Mouse (Mus musculus) cerebellum, adult 2 months (tissue): ENCODE data around the gene Fam160b1. TPM values are rescaled to one million over a fixed set of nuclear protein-coding genes. Genes with fewer than 3 reads are reported as not detected.
A peak's percentile ranks its signal among the peaks of the same experiment; 100 is the strongest.

Source experiments
- DNase-seq, 2 experiments: peaks; one replicate each; pipeline ENCODE4 v3.0.0; 2021
- H3K27ac ChIP-seq: fragments of 200-500 bp; 2 replicates; pipeline ENCODE4 v1.5.1; 2012; ENCODE audit warnings: low read length, control low read depth, inconsistent platforms; ENCODE audit not compliant: insufficient read depth
- H3K27me3 ChIP-seq: fragments of 200-500 bp; 2 replicates; pipeline ENCODE4 v1.6.1; 2012; ENCODE audit warnings: inconsistent platforms, mild to moderate bottlenecking, low read length, moderate library complexity; ENCODE audit not compliant: control insufficient read depth, insufficient read depth
- H3K4me1 ChIP-seq: fragments of 200-500 bp; 2 replicates; pipeline ENCODE4 v1.6.1; 2011; ENCODE audit warnings: low read length; ENCODE audit not compliant: control insufficient read depth, insufficient read depth
- H3K4me3 ChIP-seq: fragments of 200-500 bp; replicated peaks from 2 replicates; pipeline ENCODE3; 2011; ENCODE audit warnings: mild to moderate bottlenecking, low read depth, low read length, control low read depth; ENCODE audit not compliant: insufficient read depth
- CTCF ChIP-seq: fragments of 200-500 bp; IDR thresholded peaks from 2 replicates; pipeline ENCODE4 v1.5.1; 2011; ENCODE audit warnings: low read depth, mild to moderate bottlenecking, control low read depth, low read length, moderate library complexity, borderline replicate concordance; ENCODE audit not compliant: insufficient read depth
- POLR2A ChIP-seq: fragments of 200-500 bp; IDR thresholded peaks from 2 replicates; pipeline ENCODE4 v1.6.1; 2011; ENCODE audit warnings: low read length, control low read depth, borderline replicate concordance; ENCODE audit not compliant: insufficient read depth
- WGBS: fragments of 180-500 bp; shearing (Covaris S2); methylation state at CpG from one replicate; pipeline ENCODE4 v1.1.7; 2018; 5-methylcytosine and 5-hydroxymethylcytosine counted together
- polyA plus RNA-seq: library from polyadenylated mRNA; depleted of rRNA; stranded (reverse); fragments of >200 nt; gene quantifications from 2 replicates; pipeline ENCODE4 v1.2.3, GENCODE M21; 2012; rRNA removed

The Fam160b1 gene
- polyA plus RNA-seq = 18.9 and 20.5 TPM in 2 replicates

DNA sequence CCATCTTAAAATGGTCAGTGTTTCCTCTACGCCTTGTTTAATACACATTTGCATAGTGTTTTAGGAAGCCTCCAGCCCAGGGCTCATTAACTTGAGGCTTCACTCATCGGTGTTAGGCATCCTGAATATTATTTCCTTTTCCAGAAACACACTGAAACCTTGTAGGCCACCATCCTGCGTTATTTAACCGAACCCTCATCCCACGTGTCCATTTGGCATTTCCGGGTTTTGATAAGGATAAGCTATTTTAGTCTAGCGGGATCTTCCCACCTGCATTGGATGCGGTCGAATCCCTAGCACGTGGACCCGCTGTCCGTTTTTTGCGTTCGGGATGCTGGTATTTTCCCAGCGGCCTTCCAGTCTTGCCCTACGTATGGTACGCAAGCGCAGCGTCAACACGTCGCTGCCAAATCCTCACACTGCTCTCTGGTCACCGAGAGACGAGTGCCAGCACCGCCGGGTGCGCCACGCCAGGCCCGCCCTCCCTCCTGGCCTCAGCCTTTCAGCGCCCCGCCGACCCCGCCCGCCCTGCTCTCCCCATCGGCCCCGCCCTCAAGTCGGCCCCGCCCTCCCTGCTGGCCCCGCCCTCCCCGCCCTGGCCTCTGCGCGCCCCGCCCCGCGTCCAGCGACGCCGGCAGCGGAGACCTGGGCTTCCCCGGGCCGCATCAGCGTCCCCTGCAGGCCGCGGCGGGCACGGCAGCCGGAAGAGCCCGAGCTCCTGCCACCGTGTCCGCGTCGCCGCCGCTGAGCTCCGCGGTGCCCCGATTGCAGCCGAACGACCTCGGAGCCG is at the start of gene Fam160b1:
TSS of gene Fam160b1 (plus strand) at position 340 of the 790 bp plus-strand sequence.
- H3K4me3 ChIP-seq = peak within 1 kb of the TSS; percentile 82
- no peaks in the 10 kb centered on the region; the same call in 1 of the 2 replicates for H3K4me1 ChIP-seq
- H3K27me3 ChIP-seq = no peaks in the 10 kb centered on the region
- WGBS = under 1% methylated on average over 61 of the region's 70 CpGs
- H3K27ac ChIP-seq = peak within 1 kb of the TSS; percentile 49; the same call in 1 of the 2 replicates
- DNase-seq = peak; percentile 95 to 98
- peak; percentile 14; the same call in 1 of the 2 replicates for TF ChIP-seq POLR2A
- peak; percentile 48; the same call in 1 of the 2 replicates for TF ChIP-seq CTCF

DNA sequence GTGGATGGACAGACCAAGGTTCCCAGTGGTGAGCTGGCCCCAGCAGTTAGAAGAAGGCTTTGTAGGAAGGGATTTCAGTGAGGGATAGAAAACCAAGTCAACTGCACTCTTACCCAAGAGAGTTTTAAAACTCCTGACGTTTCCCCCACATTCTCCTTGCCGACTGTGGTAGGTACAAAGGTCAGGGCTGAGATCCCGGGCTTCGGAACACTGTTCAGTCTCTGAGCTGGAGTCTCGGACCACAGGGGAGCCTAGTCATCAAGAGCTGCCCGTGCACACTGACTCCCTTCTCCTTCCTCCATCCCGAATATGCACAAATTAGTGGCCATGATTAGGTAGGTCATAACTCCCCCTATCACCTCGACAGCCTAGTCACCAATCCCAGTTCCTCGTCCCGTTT is 47.3 kb upstream of the Fam160b1 start:
- no peak for TF ChIP-seq CTCF
- no peak for TF ChIP-seq POLR2A
- Histone ChIP-seq H3K4me1 (peaks cover 9% of the 10 kb centered on the region), H3K4me3 (peak overlapping the region; percentile 59), H3K27me3 (no peaks in the 10 kb centered on the region), H3K27ac (peak overlapping the region; percentile 9)
- peak in 1 of 2 experiments; percentile 34 for DNase-seq
- 14% methylated on average over 10 of the region's 10 CpGs for WGBS

DNA sequence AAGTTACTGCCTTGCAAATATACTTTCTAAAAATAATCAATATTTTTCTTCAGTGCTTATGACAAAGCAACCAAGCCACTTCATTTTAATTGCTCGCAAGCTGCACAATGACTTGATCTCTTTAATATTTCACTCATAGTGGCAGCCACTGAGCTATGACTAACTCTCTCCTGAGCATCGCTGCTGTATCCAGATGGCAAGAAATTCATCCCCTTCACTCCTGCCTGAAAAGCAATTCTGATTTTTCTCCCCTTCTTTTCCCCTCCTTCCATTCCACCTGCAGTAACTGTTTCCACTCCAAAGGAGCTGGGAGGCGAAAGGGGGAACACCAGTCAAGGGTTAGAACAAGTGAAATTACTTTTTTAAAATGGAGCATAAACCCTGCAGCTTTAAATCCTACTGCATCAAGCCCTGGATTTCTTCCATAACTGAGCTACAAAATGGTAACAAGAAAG is 46.6 kb upstream of the Fam160b1 start:
- DNase-seq = peak in 1 of 2 experiments; percentile 52
- H3K27ac ChIP-seq = peak overlapping the region; percentile 72
- 7% methylated on average over 3 of the region's 3 CpGs for WGBS
- peak overlapping the region; percentile 59 for H3K4me3 ChIP-seq
- H3K4me1 ChIP-seq = peaks cover 6% of the 10 kb centered on the region
- TF ChIP-seq POLR2A = no peak
- no peak for TF ChIP-seq CTCF
- no peaks in the 10 kb centered on the region for H3K27me3 ChIP-seq

DNA sequence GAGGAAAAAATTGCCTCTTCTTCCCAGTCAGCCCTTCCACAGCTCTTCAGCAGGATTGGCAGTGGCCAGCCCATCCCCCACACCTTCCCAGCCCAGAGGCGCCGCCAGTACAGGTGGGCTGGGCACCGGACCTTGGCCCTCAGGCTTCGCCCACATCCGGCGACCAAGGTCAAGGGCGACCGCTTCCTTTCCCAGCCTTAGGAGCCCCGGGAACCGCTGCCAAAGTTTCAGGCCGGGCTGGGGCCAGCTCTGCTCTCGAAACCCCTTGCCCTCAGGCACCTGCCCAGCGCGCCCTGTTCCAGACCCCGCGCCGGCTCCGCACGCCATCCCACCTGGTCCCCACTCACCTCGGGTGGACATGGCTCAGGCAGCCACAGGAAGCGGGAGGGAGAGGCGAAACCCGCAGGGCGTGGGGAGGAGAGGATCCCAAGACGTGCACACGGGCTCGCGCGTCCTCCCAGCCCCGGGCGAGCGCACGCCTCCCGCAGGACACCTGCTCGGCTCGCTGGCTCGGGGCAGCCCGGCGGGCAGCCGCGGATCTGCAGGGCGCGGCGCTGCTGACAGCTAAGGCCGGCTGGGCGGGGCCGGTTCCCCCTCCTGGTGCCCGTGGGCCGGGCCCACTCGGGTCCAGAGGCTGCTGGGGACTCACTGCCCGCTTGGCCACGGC is 46.0 kb upstream of the Fam160b1 start, which contains the start of gene Ablim1:
TSS of gene Ablim1 (minus strand) at position 574 of the 667 bp plus-strand sequence.
- peak; percentile 83 to 84 for DNase-seq
- Histone ChIP-seq H3K27me3 (no peaks in the 10 kb centered on the region), H3K4me1 (peaks cover 4% of the 10 kb centered on the region; the same call in 1 of the 2 replicates), H3K4me3 (peak within 1 kb of the TSS; percentile 59), H3K27ac (peak within 1 kb of the TSS; percentile 72)
- peak; percentile 62 for TF ChIP-seq POLR2A
- peak; percentile 31; the same call in 1 of the 2 replicates for TF ChIP-seq CTCF
- under 1% methylated on average over 52 of the region's 52 CpGs for WGBS

DNA sequence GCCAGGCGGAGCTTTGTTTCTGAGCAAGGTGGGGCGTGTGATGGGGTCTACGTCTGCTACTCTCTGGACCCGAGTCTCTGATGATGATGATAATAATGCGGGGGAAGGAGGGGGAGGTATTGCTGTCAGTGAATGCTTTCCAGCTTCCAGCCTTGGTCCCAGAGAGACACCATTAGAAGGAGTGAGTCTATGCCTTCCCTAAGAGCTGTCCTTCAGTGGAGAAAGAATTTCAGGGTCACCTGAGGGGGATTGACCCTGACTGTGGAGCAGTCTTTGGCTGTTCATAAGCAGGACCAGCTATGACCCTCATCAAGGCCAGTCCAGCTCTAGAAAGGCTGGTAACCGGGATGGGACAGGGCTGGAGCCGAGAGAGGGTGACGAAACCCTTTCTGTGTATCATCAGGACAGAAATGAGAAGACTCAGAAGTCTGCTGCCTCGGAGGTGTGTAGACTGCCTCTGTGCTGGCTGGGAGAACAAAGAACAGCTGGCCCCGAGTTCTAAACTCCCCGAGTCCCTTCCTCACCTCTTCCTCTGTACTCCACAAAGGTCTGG is 45.4 kb upstream of the Fam160b1 start:
- peaks cover 4% of the 10 kb centered on the region; the same call in 1 of the 2 replicates for H3K4me1 ChIP-seq
- peak overlapping the region; percentile 72 for H3K27ac ChIP-seq
- TF ChIP-seq CTCF (no peak), POLR2A (0 out of 2 replicates have a peak, but pooled peaks have one; percentile 6)
- peak overlapping the region; percentile 59 for H3K4me3 ChIP-seq
- WGBS = 21% methylated on average over 11 of the region's 11 CpGs
- no peaks in the 10 kb centered on the region for H3K27me3 ChIP-seq
- peak; percentile 38 to 56 for DNase-seq

DNA sequence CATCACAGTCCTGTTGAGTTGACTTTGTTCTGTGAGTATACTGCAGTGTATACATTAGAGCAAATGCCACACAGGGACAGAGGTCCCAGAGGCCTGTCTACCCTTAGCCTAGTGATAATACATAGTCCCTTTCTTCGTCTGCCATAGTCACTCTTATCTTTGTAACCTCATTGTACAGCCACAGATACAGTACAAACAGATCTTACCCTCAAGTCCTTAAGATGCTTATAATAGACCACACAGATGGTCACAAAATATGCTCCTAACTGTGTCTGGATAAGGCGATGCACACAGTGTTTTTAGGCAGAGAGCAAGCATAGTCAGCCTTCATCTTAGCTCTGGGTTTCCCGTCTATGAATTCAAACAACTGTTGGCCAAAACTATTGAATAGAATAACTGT is 43.9 kb upstream of the Fam160b1 start:
- H3K4me1 ChIP-seq = peaks cover 4% of the 10 kb centered on the region; the same call in 1 of the 2 replicates
- no peak overlapping the region for H3K27ac ChIP-seq
- H3K27me3 ChIP-seq = no peaks in the 10 kb centered on the region
- 89% methylated on average over 3 of the region's 3 CpGs for WGBS
- TF ChIP-seq CTCF (no peak), POLR2A (no peak)
- no peak for DNase-seq
- H3K4me3 ChIP-seq = no peak overlapping the region

DNA sequence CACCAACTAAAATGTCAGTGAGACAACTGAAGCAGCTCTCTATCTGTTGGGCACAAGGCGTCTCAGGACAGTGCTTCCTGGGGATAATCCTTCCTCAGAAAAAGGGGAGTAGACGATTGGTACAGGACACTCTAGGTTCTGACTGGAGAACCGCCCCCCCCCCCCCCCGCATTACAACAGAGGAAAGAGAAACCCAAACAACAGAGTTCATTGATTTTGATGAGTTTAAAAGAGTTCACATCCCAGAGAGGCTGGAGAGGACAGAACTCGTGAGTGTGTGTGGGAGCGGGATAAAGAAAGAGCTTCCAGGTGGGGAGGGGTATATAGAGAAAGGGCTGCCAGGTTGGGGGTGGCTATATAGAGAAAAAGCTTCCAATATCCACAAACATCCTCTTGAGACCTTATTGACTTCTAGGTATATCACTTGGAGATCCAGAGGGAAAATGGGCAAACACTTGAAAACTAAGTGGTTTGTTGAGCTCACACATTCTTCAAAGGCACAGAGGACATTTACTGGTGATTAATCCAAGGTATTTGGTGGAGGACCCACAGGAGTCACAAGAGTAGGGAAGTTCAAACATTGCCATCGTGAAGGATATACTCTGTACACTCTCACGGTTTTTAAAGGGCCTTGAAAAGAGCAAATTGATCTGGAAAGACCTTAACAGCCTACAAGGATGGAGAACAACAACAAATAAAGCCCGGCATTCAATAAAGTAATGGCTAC is 39.7 kb upstream of the Fam160b1 start:
- no peak for DNase-seq
- 83% methylated on average over 9 of the region's 9 CpGs for WGBS
- no peak for TF ChIP-seq POLR2A
- no peak for TF ChIP-seq CTCF
- H3K4me3 ChIP-seq = no peak overlapping the region
- no peak overlapping the region for H3K27ac ChIP-seq
- no peaks in the 10 kb centered on the region; the same call in none of the 2 replicates for H3K4me1 ChIP-seq
- H3K27me3 ChIP-seq = no peaks in the 10 kb centered on the region
